Mouse (Mus musculus) midbrain, embryonic 11.5 days (tissue): ENCODE measurements around the gene Htra2. TPM values are rescaled to one million over a fixed set of nuclear protein-coding genes. Genes with fewer than 3 reads are reported as not detected.

Experiments
- ATAC-seq: fragments of 200-750 bp; cut with Nextera tagmentation; 2 replicates; pipeline ENCODE4 v1.8.0; 2017; ENCODE audit warnings: moderate TSS enrichment, moderate library complexity; ENCODE audit not compliant: low FRiP score
- DNase-seq: peaks from one replicate; pipeline ENCODE4 v3.0.0; 2015; ENCODE audit warnings: low spot score; ENCODE audit errors: missing footprints
- H3K27ac ChIP-seq: fragments of 300-500 bp; sonication (generic); 2 replicates; pipeline ENCODE4 v1.5.1; 2014; ENCODE audit warnings: low read depth, low read length
- H3K27me3 ChIP-seq: fragments of 300-500 bp; sonication (generic); 2 replicates; pipeline ENCODE4 v1.6.1; 2014; ENCODE audit warnings: mild to moderate bottlenecking, low read length, moderate library complexity, mixed read lengths; ENCODE audit not compliant: control insufficient read depth, insufficient read depth
- H3K36me3 ChIP-seq: fragments of 300-500 bp; sonication (generic); 2 replicates; pipeline ENCODE4 v1.6.1; 2014; ENCODE audit warnings: mild to moderate bottlenecking, low read length, moderate library complexity, mixed read lengths; ENCODE audit not compliant: control insufficient read depth, insufficient read depth
- H3K4me1 ChIP-seq: fragments of 300-500 bp; sonication (generic); 2 replicates; pipeline ENCODE4 v1.6.1; 2014; ENCODE audit warnings: low read length; ENCODE audit not compliant: control insufficient read depth, insufficient read depth
- H3K4me2 ChIP-seq: fragments of 300-500 bp; sonication (generic); 2 replicates; pipeline ENCODE4 v1.6.1; 2014; ENCODE audit warnings: mild to moderate bottlenecking, moderate library complexity
- H3K4me3 ChIP-seq: fragments of 300-500 bp; sonication (generic); 2 replicates; pipeline ENCODE4 v1.5.1; 2014; ENCODE audit warnings: low read depth, low read length
- H3K9ac ChIP-seq: fragments of 300-500 bp; sonication (generic); 2 replicates; pipeline ENCODE4 v1.6.1; 2014; ENCODE audit warnings: low read length
- H3K9me3 ChIP-seq: fragments of 300-500 bp; sonication (generic); 2 replicates; pipeline ENCODE4 v1.6.1; 2016; ENCODE audit warnings: low read length; ENCODE audit not compliant: control insufficient read depth
- WGBS: fragments of 180-500 bp; shearing (Covaris S2); extraction: QIAGEN DNeasy Blood & Tissue Kit; methylation state at CpG from one replicate; pipeline ENCODE4 v1.1.7; 2014; 5-methylcytosine and 5-hydroxymethylcytosine counted together
- microRNA counts: library from miRNA; unstranded; fragments of <30 nt; microRNA quantifications from one replicate; lab custom pipeline; 2015
- microRNA-seq: library from miRNA; unstranded; fragments of <30 nt; microRNA quantifications from one replicate; pipeline ENCODE4, GENCODE M21; 2017
- polyA plus RNA-seq: library from polyadenylated mRNA; unstranded; fragments of >200 nt; fragmentation: Nextera tagmentation; extraction: Ambion mirVana; gene quantifications from 2 replicates; pipeline ENCODE4 v1.2.1, GENCODE M21; 2014

Gene Htra2
- polyA plus RNA-seq, 1 experiment from 2014 or later: 28.2 TPM

GRCm38 (mm10) chr6:83006114-83006513 is 49.0 kb downstream of the Htra2 start:
- Histone ChIP-seq H3K9me3 (no peaks in the 10 kb centered on the region), H3K36me3 (no peaks in the 10 kb centered on the region), H3K27me3 (no peaks in the 10 kb centered on the region), H3K4me2 (no peak overlapping the region), H3K27ac (no peak overlapping the region), H3K4me1 (no peaks in the 10 kb centered on the region), H3K9ac (no peak overlapping the region), H3K4me3 (no peak overlapping the region)
- DNase-seq: no peak
- WGBS: 84% methylated on average over 6 of the region's 6 CpGs
- ATAC-seq: no peak

GRCm38 (mm10) chr6:83005444-83006011 is 49.5 kb downstream of the Htra2 start:
- no peaks in the 10 kb centered on the region for H3K9me3 ChIP-seq
- no peaks in the 10 kb centered on the region for H3K4me1 ChIP-seq
- H3K4me2 ChIP-seq: no peak overlapping the region
- H3K27me3 ChIP-seq: no peaks in the 10 kb centered on the region
- no peaks in the 10 kb centered on the region for H3K36me3 ChIP-seq
- WGBS: 82% methylated on average over 10 of the region's 10 CpGs
- H3K9ac ChIP-seq: no peak overlapping the region
- H3K27ac ChIP-seq: no peak overlapping the region
- no peak overlapping the region for H3K4me3 ChIP-seq
- ATAC-seq (no peak), DNase-seq (no peak)

GRCm38 (mm10) chr6:83004872-83005271 is 50.2 kb downstream of the Htra2 start:
- WGBS: 59% methylated on average over 7 of the region's 7 CpGs
- Histone ChIP-seq H3K9ac (no peak overlapping the region), H3K36me3 (no peaks in the 10 kb centered on the region), H3K4me3 (no peak overlapping the region), H3K27me3 (no peaks in the 10 kb centered on the region), H3K9me3 (no peaks in the 10 kb centered on the region), H3K4me1 (no peaks in the 10 kb centered on the region), H3K4me2 (no peak overlapping the region), H3K27ac (no peak overlapping the region)
- ATAC-seq (no peak), DNase-seq (no peak)

GRCm38 (mm10) chr6:83004309-83004708 is 50.8 kb downstream of the Htra2 start:
- no peak overlapping the region for H3K27ac ChIP-seq
- no peaks in the 10 kb centered on the region for H3K9me3 ChIP-seq
- DNase-seq (no peak), ATAC-seq (no peak)
- WGBS: 80% methylated on average over 2 of the region's 2 CpGs
- H3K4me3 ChIP-seq: no peak overlapping the region
- H3K27me3 ChIP-seq: no peaks in the 10 kb centered on the region
- no peak overlapping the region for H3K9ac ChIP-seq
- no peaks in the 10 kb centered on the region for H3K4me1 ChIP-seq
- no peak overlapping the region for H3K4me2 ChIP-seq
- H3K36me3 ChIP-seq: no peaks in the 10 kb centered on the region

GRCm38 (mm10) chr6:83003850-83004249 is 51.2 kb downstream of the Htra2 start:
- no peak overlapping the region for H3K27ac ChIP-seq
- DNase-seq (no peak), ATAC-seq (no peak)
- H3K4me1 ChIP-seq: no peaks in the 10 kb centered on the region
- H3K27me3 ChIP-seq: no peaks in the 10 kb centered on the region
- WGBS: 82% methylated on average over 5 of the region's 5 CpGs
- H3K4me2 ChIP-seq: no peak overlapping the region
- H3K9ac ChIP-seq: no peak overlapping the region
- H3K4me3 ChIP-seq: no peak overlapping the region
- H3K9me3 ChIP-seq: no peaks in the 10 kb centered on the region
- no peaks in the 10 kb centered on the region for H3K36me3 ChIP-seq

GRCm38 (mm10) chr6:83003082-83003481 is 52.0 kb downstream of the Htra2 start:
- H3K36me3 ChIP-seq: no peaks in the 10 kb centered on the region
- no peaks in the 10 kb centered on the region for H3K9me3 ChIP-seq
- 88% methylated on average over 1 of the region's 1 CpGs for WGBS
- DNase-seq (no peak), ATAC-seq (no peak)
- H3K4me2 ChIP-seq: no peak overlapping the region
- no peak overlapping the region for H3K27ac ChIP-seq
- H3K4me1 ChIP-seq: no peaks in the 10 kb centered on the region
- no peak overlapping the region for H3K9ac ChIP-seq
- H3K4me3 ChIP-seq: no peak overlapping the region
- H3K27me3 ChIP-seq: no peaks in the 10 kb centered on the region

MicroRNA genes within 50 kb of the gene (microRNA counts, 519-probe panel; counts per million panel counts)
- not detected for microRNA mmu-miR-3470a+mmu-miR-3470b (lab: Ali Mortazavi, UCI)

Small RNAs within 50 kb of the gene (microRNA-seq; reads per million reads assigned to microRNA genes)
- gene Mir3470a (not detected), gene Mir7040 (not detected)

Other genes starting within 250 kb of the Htra2 start
- 0.91 and 1.1 TPM in 2 replicates for gene Sema4f, start 115.5 kb downstream of the Htra2 start, polyA plus RNA-seq
- gene M1ap, start 108.4 kb downstream of the Htra2 start, polyA plus RNA-seq: 0.18 TPM in 1 of 2 replicates, not detected in the other
- 4.0 and 5.2 TPM in 2 replicates for gene Dok1, start 21.8 kb downstream of the Htra2 start, polyA plus RNA-seq
- gene Loxl3, start 21.1 kb downstream of the Htra2 start, polyA plus RNA-seq: 6.6 and 6.8 TPM in 2 replicates
- 109 and 111 TPM in 2 replicates for gene Aup1, start 752 bp downstream of the Htra2 start, polyA plus RNA-seq
- 0.43 and 0.68 TPM in 2 replicates for gene Dqx1, start 2.6 kb upstream of the Htra2 start, polyA plus RNA-seq
- not detected in 2 replicates for gene Tlx2, start 15.0 kb upstream of the Htra2 start, polyA plus RNA-seq
- 31.5 and 35.5 TPM in 2 replicates for gene Pcgf1, start 22.6 kb upstream of the Htra2 start, polyA plus RNA-seq
- 0.44 TPM in 1 of 2 replicates, not detected in the other for gene Lbx2, start 31.1 kb upstream of the Htra2 start, polyA plus RNA-seq
- 0.83 and 1.00 TPM in 2 replicates for gene Ccdc142, start 46.3 kb upstream of the Htra2 start, polyA plus RNA-seq
- 1.2 and 2.3 TPM in 2 replicates for gene Gm42688, start 46.3 kb upstream of the Htra2 start, polyA plus RNA-seq
- gene Mrpl53, start 53.8 kb upstream of the Htra2 start, polyA plus RNA-seq: 120 and 130 TPM in 2 replicates
- gene Mogs, start 60.2 kb upstream of the Htra2 start, polyA plus RNA-seq: 21.6 and 23.4 TPM in 2 replicates
- gene Wbp1, start 66.3 kb upstream of the Htra2 start, polyA plus RNA-seq: 134 and 153 TPM in 2 replicates
- 18.8 and 19.4 TPM in 2 replicates for gene Ino80b, start 70.2 kb upstream of the Htra2 start, polyA plus RNA-seq
- gene Rtkn, start 80.2 kb upstream of the Htra2 start, polyA plus RNA-seq: 13.6 and 16.6 TPM in 2 replicates
- 11.1 and 13.7 TPM in 2 replicates for gene Wdr54, start 101.1 kb upstream of the Htra2 start, polyA plus RNA-seq
- 1.7 TPM in 2 replicates for gene 1700003E16Rik, start 101.1 kb upstream of the Htra2 start, polyA plus RNA-seq
- gene Dctn1, start 110.6 kb upstream of the Htra2 start, polyA plus RNA-seq: 80.2 and 81.7 TPM in 2 replicates
- gene Slc4a5, start 164.6 kb upstream of the Htra2 start, polyA plus RNA-seq: 0.52 and 0.68 TPM in 2 replicates